Mouse (Mus musculus): ENCODE data around the gene Purb. TPM values are rescaled to one million over a fixed set of nuclear protein-coding genes. Genes with fewer than 3 reads are reported as not detected.

Purb gene
- polyA plus RNA-seq, 1 experiment = 103 TPM

DNA sequence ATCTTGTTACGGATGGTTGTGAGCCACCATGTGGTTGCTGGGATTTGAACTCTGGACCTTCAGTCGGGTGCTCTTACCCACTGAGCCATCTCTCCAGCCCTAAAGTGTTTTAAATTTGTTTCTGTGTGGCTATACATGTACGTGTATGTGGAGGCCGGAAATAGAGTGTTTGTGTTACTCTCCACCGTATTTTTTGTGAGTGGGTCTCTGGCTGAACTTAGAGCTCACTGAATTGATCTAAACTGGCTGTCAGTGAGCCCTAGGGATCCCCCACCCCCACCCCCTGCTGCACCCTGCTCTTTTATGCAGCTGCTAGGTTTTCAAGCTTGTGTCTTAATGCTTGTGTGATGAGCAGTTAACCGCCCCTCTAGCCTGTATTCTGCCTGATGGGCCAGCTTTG is 1.2 kb upstream of the Purb start:
- Histone ChIP-seq H3K4me1 (ENCODE audit: control insufficient read depth, insufficient read depth, low read length) (peaks cover 3% of the 10 kb centered on the region), H3K4me3 (ENCODE audit: insufficient read depth, low read length) (no peak overlapping the region), H3K27ac (ENCODE audit: insufficient read depth, low read length) (no peak overlapping the region)
- TF ChIP-seq POLR2A (IDR thresholded peaks at IDR 0.05; ENCODE audit: extremely low read depth, insufficient read depth, low read length) (no peak), CTCF (IDR thresholded peaks at IDR 0.05; ENCODE audit: extremely low read depth, insufficient read depth, low read length) (no peak)

DNA sequence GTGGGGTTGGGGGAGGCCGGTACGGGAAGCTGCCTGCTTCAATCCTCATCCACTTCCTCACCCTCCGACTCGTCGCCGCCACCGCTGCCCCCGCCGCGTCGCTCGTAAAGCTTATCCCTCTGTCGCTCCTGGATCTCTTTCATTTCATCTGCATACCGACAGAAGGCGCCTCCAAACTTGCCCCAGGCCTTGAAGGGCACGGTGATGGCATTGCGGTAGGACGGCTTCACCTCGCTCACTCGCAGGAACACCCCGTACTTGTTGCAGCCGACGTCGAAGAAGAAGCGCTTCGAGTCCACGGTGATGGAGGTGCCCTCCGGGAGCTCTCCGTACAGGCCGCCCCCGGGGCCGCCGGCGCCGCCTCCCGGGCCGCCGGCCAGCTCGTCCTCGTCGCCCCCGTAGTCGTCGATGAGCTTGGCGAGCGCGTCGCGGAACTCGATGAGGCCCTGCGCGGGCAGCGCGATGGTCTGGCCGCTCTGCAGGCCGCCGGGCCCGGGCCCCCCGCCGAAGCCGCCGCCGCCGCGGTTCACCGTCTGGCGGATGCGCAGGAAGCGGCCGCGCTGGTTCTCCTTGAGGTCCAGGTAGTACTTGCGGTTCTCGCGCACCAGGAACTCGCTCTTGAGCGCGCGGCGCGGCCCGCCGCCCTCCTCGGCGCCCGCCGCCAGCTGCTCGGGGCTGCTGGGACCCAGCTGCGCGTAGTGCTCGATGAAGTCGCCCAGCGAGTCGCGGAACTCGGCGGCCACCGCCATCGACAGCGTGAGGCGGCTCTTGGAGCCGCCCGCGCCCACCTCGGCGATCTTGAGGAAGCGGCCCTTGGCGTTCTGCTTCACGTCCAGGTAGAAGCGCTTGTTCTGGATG is 614 bp downstream of the Purb start:
- TF ChIP-seq POLR2A (IDR thresholded peaks at IDR 0.05; ENCODE audit: extremely low read depth, insufficient read depth, low read length) (no peak), CTCF (IDR thresholded peaks at IDR 0.05; ENCODE audit: extremely low read depth, insufficient read depth, low read length) (no peak)
- Histone ChIP-seq H3K4me3 (ENCODE audit: insufficient read depth, low read length) (peak overlapping the region; percentile 54), H3K4me1 (ENCODE audit: control insufficient read depth, insufficient read depth, low read length) (peaks cover 4% of the 10 kb centered on the region; the same call in 1 of the 2 replicates), H3K27ac (ENCODE audit: insufficient read depth, low read length) (peak overlapping the region; percentile 86)

DNA sequence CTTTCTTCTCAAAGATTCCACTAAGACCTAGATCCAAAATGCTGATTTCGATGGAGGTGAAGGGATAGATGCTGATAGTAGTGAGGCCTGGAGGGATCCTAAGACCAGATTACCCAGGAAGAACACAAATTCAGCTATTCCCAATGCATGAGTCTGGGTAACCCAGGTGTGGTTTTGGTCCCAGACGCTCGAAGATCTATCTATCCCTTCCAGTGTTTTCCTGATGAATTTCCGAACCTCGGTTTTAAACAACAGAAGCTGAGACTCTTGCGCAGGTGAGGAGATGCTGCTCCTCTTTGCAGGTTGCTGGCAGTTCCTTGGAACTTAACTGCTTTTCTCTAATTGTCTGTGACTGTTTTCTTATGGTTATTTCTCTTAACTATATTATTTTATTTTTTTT is 1.3 kb downstream of the Purb start:
- Histone ChIP-seq H3K4me3 (ENCODE audit: insufficient read depth, low read length) (peak overlapping the region; percentile 54), H3K4me1 (ENCODE audit: control insufficient read depth, insufficient read depth, low read length) (peaks cover 4% of the 10 kb centered on the region; the same call in 1 of the 2 replicates), H3K27ac (ENCODE audit: insufficient read depth, low read length) (no peak overlapping the region)
- TF ChIP-seq CTCF (IDR thresholded peaks at IDR 0.05; ENCODE audit: extremely low read depth, insufficient read depth, low read length) (no peak), POLR2A (IDR thresholded peaks at IDR 0.05; ENCODE audit: extremely low read depth, insufficient read depth, low read length) (no peak)

DNA sequence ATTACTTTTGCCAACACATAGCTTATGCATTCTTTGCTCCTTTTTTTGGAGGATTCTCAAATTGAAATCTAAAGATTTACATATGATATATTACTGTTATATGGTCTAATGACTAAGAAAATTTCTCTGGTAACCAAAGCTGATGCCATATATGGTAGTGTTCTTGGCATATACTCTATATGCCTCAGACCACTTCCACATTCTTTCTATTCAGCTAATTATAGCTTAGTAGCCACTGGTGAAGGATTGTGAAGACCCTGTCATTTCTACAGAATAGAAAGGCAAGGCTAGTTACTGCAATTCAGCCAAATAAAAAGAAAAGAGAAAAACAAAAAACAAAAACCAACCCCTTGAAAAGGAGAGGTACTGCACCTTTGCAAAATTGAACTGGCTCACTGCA is 3.6 kb downstream of the Purb start:
- H3K27ac ChIP-seq (ENCODE audit: insufficient read depth, low read length) = no peak overlapping the region
- peak overlapping the region; percentile 54; the same call in 1 of the 2 replicates for H3K4me3 ChIP-seq (ENCODE audit: insufficient read depth, low read length)
- TF ChIP-seq CTCF (IDR thresholded peaks at IDR 0.05; ENCODE audit: extremely low read depth, insufficient read depth, low read length) (no peak), POLR2A (IDR thresholded peaks at IDR 0.05; ENCODE audit: extremely low read depth, insufficient read depth, low read length) (no peak)
- H3K4me1 ChIP-seq (ENCODE audit: control insufficient read depth, insufficient read depth, low read length) = peaks cover 9% of the 10 kb centered on the region; the same call in 1 of the 2 replicates

DNA sequence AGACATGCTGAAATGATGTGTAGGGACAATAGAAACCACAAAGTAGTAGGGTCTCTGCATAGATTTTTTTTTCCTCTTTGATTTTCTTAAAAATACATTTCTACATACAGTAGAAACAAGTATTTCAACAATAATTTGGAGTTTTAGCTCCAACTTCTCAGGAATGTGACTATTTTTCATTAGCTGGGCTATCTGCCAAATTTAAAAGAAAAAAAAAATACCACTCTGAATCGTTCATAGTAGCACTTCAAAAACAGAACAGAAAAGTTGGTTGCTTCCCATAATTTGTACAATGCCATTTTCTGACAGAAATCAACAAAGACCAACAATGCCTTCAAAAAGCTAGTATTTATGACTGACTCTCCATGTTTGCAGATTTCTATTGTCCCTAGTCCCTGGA is 4.2 kb downstream of the Purb start:
- H3K27ac ChIP-seq (ENCODE audit: insufficient read depth, low read length) = no peak overlapping the region
- 0 out of 2 replicates have a peak overlapping the region, but pooled peaks have one; percentile 54 for H3K4me3 ChIP-seq (ENCODE audit: insufficient read depth, low read length)
- H3K4me1 ChIP-seq (ENCODE audit: control insufficient read depth, insufficient read depth, low read length) = peaks cover 9% of the 10 kb centered on the region; the same call in 1 of the 2 replicates
- TF ChIP-seq CTCF (IDR thresholded peaks at IDR 0.05; ENCODE audit: extremely low read depth, insufficient read depth, low read length) (no peak), POLR2A (IDR thresholded peaks at IDR 0.05; ENCODE audit: extremely low read depth, insufficient read depth, low read length) (no peak)

DNA sequence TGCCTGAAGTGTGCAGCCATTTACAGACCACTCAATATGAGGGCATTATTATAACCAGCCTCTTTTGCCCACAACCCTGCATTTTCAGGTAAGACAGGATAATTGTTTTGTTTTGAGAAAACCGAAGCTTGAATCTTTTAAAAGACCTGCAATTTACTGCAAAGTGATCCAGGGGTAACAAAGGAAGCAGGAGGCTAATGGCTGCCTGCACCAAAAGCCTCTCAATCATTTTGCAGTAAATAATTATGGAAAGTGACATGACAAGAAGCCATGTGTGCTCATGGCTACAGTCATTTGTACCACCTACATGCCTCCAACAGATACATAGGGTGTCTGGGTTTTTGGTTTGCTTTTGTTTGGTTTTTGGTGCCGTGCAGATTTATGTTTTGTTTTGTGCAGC is 4.7 kb downstream of the Purb start:
- no peak for TF ChIP-seq POLR2A (IDR thresholded peaks at IDR 0.05; ENCODE audit: extremely low read depth, insufficient read depth, low read length)
- no peak overlapping the region for H3K27ac ChIP-seq (ENCODE audit: insufficient read depth, low read length)
- H3K4me1 ChIP-seq (ENCODE audit: control insufficient read depth, insufficient read depth, low read length) = peaks cover 9% of the 10 kb centered on the region; the same call in 1 of the 2 replicates
- peak overlapping the region; percentile 34 for H3K4me3 ChIP-seq (ENCODE audit: insufficient read depth, low read length)

DNA sequence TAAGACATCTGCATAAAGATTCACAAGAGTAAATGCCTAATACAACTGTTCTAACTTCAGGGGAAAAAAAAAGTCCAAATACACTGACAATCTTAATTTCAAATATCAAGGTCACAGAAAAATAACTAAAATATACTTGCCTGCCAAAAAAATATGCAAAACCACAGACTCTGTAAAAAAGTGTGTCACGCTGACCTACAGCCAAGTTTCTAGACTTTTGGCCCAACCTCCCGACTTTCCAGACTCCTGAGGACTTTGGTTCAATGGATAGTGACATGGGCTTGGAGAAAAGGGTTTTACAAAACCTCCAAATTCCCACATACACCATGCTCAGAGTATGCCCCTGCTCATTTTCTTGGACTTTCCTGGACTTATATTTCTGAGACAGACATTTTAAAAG is 7.2 kb downstream of the Purb start:
- Histone ChIP-seq H3K4me3 (ENCODE audit: insufficient read depth, low read length) (no peak overlapping the region), H3K4me1 (ENCODE audit: control insufficient read depth, insufficient read depth, low read length) (peaks cover 7% of the 10 kb centered on the region; the same call in 1 of the 2 replicates), H3K27ac (ENCODE audit: insufficient read depth, low read length) (no peak overlapping the region)
- no peak for TF ChIP-seq POLR2A (IDR thresholded peaks at IDR 0.05; ENCODE audit: extremely low read depth, insufficient read depth, low read length)
- no peak for TF ChIP-seq CTCF (IDR thresholded peaks at IDR 0.05; ENCODE audit: extremely low read depth, insufficient read depth, low read length)

DNA sequence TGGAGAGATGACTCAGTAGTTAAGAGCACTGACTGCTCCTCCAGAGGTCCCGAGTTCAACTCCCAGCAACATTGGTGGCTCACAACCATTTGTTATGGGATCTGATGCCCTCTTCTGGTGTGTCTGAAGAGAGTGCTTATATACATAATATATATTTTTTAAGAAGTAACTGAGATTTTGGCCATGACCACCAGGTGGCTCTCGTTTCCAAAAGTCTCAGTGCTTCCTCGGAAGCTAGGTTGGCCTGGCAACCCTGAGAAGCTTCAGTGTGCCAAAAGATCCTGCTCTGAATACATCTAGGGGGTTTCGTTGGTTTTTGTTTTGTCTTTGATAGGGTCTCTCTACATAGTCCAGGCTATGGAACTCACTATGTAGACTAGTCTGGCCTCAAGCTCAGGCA is 10.6 kb downstream of the Purb start:
- Histone ChIP-seq H3K4me3 (ENCODE audit: insufficient read depth, low read length) (no peak overlapping the region), H3K27ac (ENCODE audit: insufficient read depth, low read length) (no peak overlapping the region), H3K4me1 (ENCODE audit: control insufficient read depth, insufficient read depth, low read length) (peaks cover 5% of the 10 kb centered on the region; the same call in 1 of the 2 replicates)
- TF ChIP-seq POLR2A (IDR thresholded peaks at IDR 0.05; ENCODE audit: extremely low read depth, insufficient read depth, low read length) = no peak
- TF ChIP-seq CTCF (IDR thresholded peaks at IDR 0.05; ENCODE audit: extremely low read depth, insufficient read depth, low read length) = peak; percentile 55

DNA sequence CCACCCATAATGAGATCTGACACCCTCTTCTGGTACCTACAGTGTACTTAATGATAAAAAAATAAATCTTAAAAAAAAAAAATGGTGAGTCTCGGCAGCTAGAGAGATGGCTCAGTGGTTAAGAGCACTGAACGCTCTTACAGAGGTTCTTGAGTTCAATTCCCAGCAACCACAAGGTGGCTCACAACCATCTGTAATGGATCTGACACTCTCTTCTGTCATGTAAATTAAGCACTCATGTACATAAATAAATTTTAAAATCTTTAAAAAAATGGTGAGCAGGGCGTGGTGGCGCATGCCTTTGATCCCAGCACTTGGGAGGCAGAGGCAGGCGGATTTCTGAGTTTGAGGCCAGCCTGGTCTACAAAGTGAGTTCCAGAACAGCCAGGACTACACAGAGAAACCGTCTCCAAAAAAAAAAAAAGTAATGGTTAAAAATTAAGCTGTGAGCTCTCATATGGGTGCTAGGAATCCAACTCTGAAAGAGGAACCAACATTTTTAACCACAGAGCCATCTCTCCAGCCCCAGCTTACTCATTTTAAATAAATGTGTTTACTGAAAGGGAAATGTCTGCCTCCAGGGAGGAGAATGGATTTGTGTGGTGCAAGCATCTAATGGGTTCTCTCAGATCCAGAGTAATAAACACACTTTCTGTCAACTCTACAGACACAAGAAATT is 12.4 kb downstream of the Purb start:
- Histone ChIP-seq H3K4me1 (ENCODE audit: control insufficient read depth, insufficient read depth, low read length) (peaks cover under 1% of the 10 kb centered on the region; the same call in 1 of the 2 replicates), H3K4me3 (ENCODE audit: insufficient read depth, low read length) (no peak overlapping the region), H3K27ac (ENCODE audit: insufficient read depth, low read length) (no peak overlapping the region)
- TF ChIP-seq POLR2A (IDR thresholded peaks at IDR 0.05; ENCODE audit: extremely low read depth, insufficient read depth, low read length) (no peak), CTCF (IDR thresholded peaks at IDR 0.05; ENCODE audit: extremely low read depth, insufficient read depth, low read length) (no peak)
